Mouse (Mus musculus): ENCODE results near the gene Psg17.
"Not testable (repeated sequence)": the region's sequence is repeated elsewhere in the genome, so short reads cannot be mapped to it uniquely, and the experiment has no call there.

Psg17 gene

GRCm38 (mm10) chr7:18821507-18821906, at the start of gene Psg17:
Gene Psg17, minus strand, starts transcription at chr7:18821607.
- DNase-seq (ENCODE audit: extremely low read depth, low read depth, low spot score), result no peak

- DNase-seq (ENCODE audit: extremely low read depth, low read depth, low spot score), result not testable (repeated sequence)
Measured at GRCm38 (mm10) chr7:18871031-18871430, 49.6 kb upstream of the Psg17 start, which contains the start of gene Pglyrp1. Gene Pglyrp1, plus strand, starts transcription at chr7:18871331.

GRCm38 (mm10) chr7:18868491-18868890, 47.1 kb upstream of the Psg17 start:
- DNase-seq (ENCODE audit: extremely low read depth, low read depth, low spot score), result no peak

- DNase-seq (ENCODE audit: extremely low read depth, low read depth, low spot score), result no peak
Measured at GRCm38 (mm10) chr7:18862801-18863200, 41.4 kb upstream of the Psg17 start.

GRCm38 (mm10) chr7:18858310-18858916, 37.0 kb upstream of the Psg17 start:
- no peak for DNase-seq (ENCODE audit: extremely low read depth, low read depth, low spot score)

GRCm38 (mm10) chr7:18848395-18848794, 27.0 kb upstream of the Psg17 start:
- no peak for DNase-seq (ENCODE audit: extremely low read depth, low read depth, low spot score)

GRCm38 (mm10) chr7:18844811-18845210, 23.4 kb upstream of the Psg17 start:
- no peak for DNase-seq (ENCODE audit: extremely low read depth, low read depth, low spot score)

GRCm38 (mm10) chr7:18841174-18841567, 19.8 kb upstream of the Psg17 start:
- DNase-seq (ENCODE audit: extremely low read depth, low read depth, low spot score), result no peak

GRCm38 (mm10) chr7:18840386-18841173, 19.2 kb upstream of the Psg17 start:
- DNase-seq (ENCODE audit: extremely low read depth, low read depth, low spot score), result no peak

- DNase-seq (ENCODE audit: extremely low read depth, low read depth, low spot score), result no peak
Measured at GRCm38 (mm10) chr7:18839865-18840264, 18.5 kb upstream of the Psg17 start, which contains the start of gene Mill2. Gene Mill2, plus strand, starts transcription at chr7:18839966.

GRCm38 (mm10) chr7:18832298-18832697, 10.9 kb upstream of the Psg17 start:
- DNase-seq (ENCODE audit: extremely low read depth, low read depth, low spot score), result no peak

GRCm38 (mm10) chr7:18829545-18829944, 8.1 kb upstream of the Psg17 start:
- DNase-seq (ENCODE audit: extremely low read depth, low read depth, low spot score), result no peak

- no peak for DNase-seq (ENCODE audit: extremely low read depth, low read depth, low spot score)
Measured at GRCm38 (mm10) chr7:18828592-18828991, 7.2 kb upstream of the Psg17 start.

- no peak for DNase-seq (ENCODE audit: extremely low read depth, low read depth, low spot score)
Measured at GRCm38 (mm10) chr7:18827792-18828546, 6.6 kb upstream of the Psg17 start.

GRCm38 (mm10) chr7:18818301-18818700, 3.1 kb downstream of the Psg17 start:
- DNase-seq (ENCODE audit: extremely low read depth, low read depth, low spot score), result no peak

GRCm38 (mm10) chr7:18803526-18803925, 17.9 kb downstream of the Psg17 start:
- no peak for DNase-seq (ENCODE audit: extremely low read depth, low read depth, low spot score)

- no peak for DNase-seq (ENCODE audit: extremely low read depth, low read depth, low spot score)
Measured at GRCm38 (mm10) chr7:18799129-18799528, 22.3 kb downstream of the Psg17 start.

- DNase-seq (ENCODE audit: extremely low read depth, low read depth, low spot score), result no peak
Measured at GRCm38 (mm10) chr7:18798420-18798819, 23.0 kb downstream of the Psg17 start, which contains the start of gene Psg19. Gene Psg19, minus strand, starts transcription at chr7:18798520.

GRCm38 (mm10) chr7:18790671-18791070, 30.7 kb downstream of the Psg17 start:
- DNase-seq (ENCODE audit: extremely low read depth, low read depth, low spot score), result not testable (repeated sequence)

- DNase-seq (ENCODE audit: extremely low read depth, low read depth, low spot score), result not testable (repeated sequence)
Measured at GRCm38 (mm10) chr7:18781301-18781700, 40.1 kb downstream of the Psg17 start.

- DNase-seq (ENCODE audit: extremely low read depth, low read depth, low spot score), result no peak
Measured at GRCm38 (mm10) chr7:18779337-18779781, 42.0 kb downstream of the Psg17 start.

Measured in fat pad, adult 2 months (tissue).